Mouse (Mus musculus): Measurements from ENCODE around the gene Coq5. TPM values are rescaled to one million over a fixed set of nuclear protein-coding genes. Genes with fewer than 3 reads are reported as not detected.

Gene Coq5
- polyA plus RNA-seq, 1 experiment from 2014 or later, result 39.2 TPM

GRCm38 (mm10) chr5:115312354-115312753, 32.9 kb downstream of the Coq5 start:
- Histone ChIP-seq H3K27me3 (ENCODE audit: insufficient read depth, low read length) (no peaks in the 10 kb centered on the region), H3K9ac (no peak overlapping the region), H3K4me3 (ENCODE audit: low read depth, low read length) (no peak overlapping the region), H3K4me1 (ENCODE audit: insufficient read depth) (peaks cover 14% of the 10 kb centered on the region; the same call in 1 of the 2 replicates), H3K36me3 (ENCODE audit: insufficient read depth) (no peaks in the 10 kb centered on the region), H3K4me2 (no peak overlapping the region; the same call in 1 of the 2 replicates), H3K27ac (ENCODE audit: low read depth) (no peak overlapping the region), H3K9me3 (ENCODE audit: low read depth, low read length) (no peaks in the 10 kb centered on the region)
- ATAC-seq (ENCODE audit: insufficient read depth) (no peak), DNase-seq (no peak)
- no peak for TF ChIP-seq CTCF (IDR thresholded peaks at IDR 0.05; ENCODE audit: low read depth)
- 72% methylated on average over 4 of the region's 4 CpGs for WGBS

- no peaks in the 10 kb centered on the region for H3K36me3 ChIP-seq (ENCODE audit: insufficient read depth)
- H3K9me3 ChIP-seq (ENCODE audit: low read depth, low read length), result no peaks in the 10 kb centered on the region
- 47% methylated on average over 10 of the region's 10 CpGs for WGBS
- H3K4me3 ChIP-seq (ENCODE audit: low read depth, low read length), result no peak overlapping the region
- ATAC-seq (ENCODE audit: insufficient read depth) (0 out of 2 replicates have a peak, but pooled peaks have one; percentile 45), DNase-seq (peak; percentile 71)
- peaks cover 19% of the 10 kb centered on the region for H3K4me1 ChIP-seq (ENCODE audit: insufficient read depth)
- no peak for TF ChIP-seq CTCF (IDR thresholded peaks at IDR 0.05; ENCODE audit: low read depth)
- H3K27ac ChIP-seq (ENCODE audit: low read depth), result 0 out of 2 replicates have a peak overlapping the region, but pooled peaks have one; percentile 6
- H3K4me2 ChIP-seq, result no peak overlapping the region; the same call in 1 of the 2 replicates
- H3K9ac ChIP-seq, result no peak overlapping the region
- no peaks in the 10 kb centered on the region for H3K27me3 ChIP-seq (ENCODE audit: insufficient read depth, low read length)
Measured at GRCm38 (mm10) chr5:115312816-115313667, 33.6 kb downstream of the Coq5 start.

GRCm38 (mm10) chr5:115313668-115313943, 34.1 kb downstream of the Coq5 start:
- no peak for TF ChIP-seq CTCF (IDR thresholded peaks at IDR 0.05; ENCODE audit: low read depth)
- 47% methylated on average over 5 of the region's 5 CpGs for WGBS
- no peak for DNase-seq
- ATAC-seq (ENCODE audit: insufficient read depth), result no peak
- H3K4me3 ChIP-seq (ENCODE audit: low read depth, low read length), result no peak overlapping the region
- H3K9ac ChIP-seq, result no peak overlapping the region
- no peaks in the 10 kb centered on the region for H3K9me3 ChIP-seq (ENCODE audit: low read depth, low read length)
- peaks cover 19% of the 10 kb centered on the region for H3K4me1 ChIP-seq (ENCODE audit: insufficient read depth)
- no peak overlapping the region for H3K4me2 ChIP-seq
- no peaks in the 10 kb centered on the region for H3K36me3 ChIP-seq (ENCODE audit: insufficient read depth)
- H3K27me3 ChIP-seq (ENCODE audit: insufficient read depth, low read length), result no peaks in the 10 kb centered on the region
- H3K27ac ChIP-seq (ENCODE audit: low read depth), result 0 out of 2 replicates have a peak overlapping the region, but pooled peaks have one; percentile 6

- H3K9me3 ChIP-seq (ENCODE audit: low read depth, low read length), result no peaks in the 10 kb centered on the region
- no peak for DNase-seq
- H3K4me2 ChIP-seq, result peak overlapping the region; percentile 10; the same call in 1 of the 2 replicates
- no peaks in the 10 kb centered on the region for H3K36me3 ChIP-seq (ENCODE audit: insufficient read depth)
- H3K4me3 ChIP-seq (ENCODE audit: low read depth, low read length), result no peak overlapping the region
- WGBS, result 10% methylated on average over 14 of the region's 14 CpGs
- H3K27ac ChIP-seq (ENCODE audit: low read depth), result peak overlapping the region; percentile 44; the same call in 1 of the 2 replicates
- H3K27me3 ChIP-seq (ENCODE audit: insufficient read depth, low read length), result no peaks in the 10 kb centered on the region
- no peak for TF ChIP-seq CTCF (IDR thresholded peaks at IDR 0.05; ENCODE audit: low read depth)
- peaks cover 19% of the 10 kb centered on the region for H3K4me1 ChIP-seq (ENCODE audit: insufficient read depth)
- ATAC-seq (ENCODE audit: insufficient read depth), result no peak
- peak overlapping the region; percentile 30 for H3K9ac ChIP-seq
Measured at GRCm38 (mm10) chr5:115316968-115317644, 37.6 kb downstream of the Coq5 start.

GRCm38 (mm10) chr5:115317645-115318328, 38.3 kb downstream of the Coq5 start:
- TF ChIP-seq CTCF (IDR thresholded peaks at IDR 0.05; ENCODE audit: low read depth), result no peak
- 8% methylated on average over 10 of the region's 10 CpGs for WGBS
- DNase-seq (peak; percentile 70), ATAC-seq (ENCODE audit: insufficient read depth) (no peak)
- Histone ChIP-seq H3K9ac (no peak overlapping the region), H3K9me3 (ENCODE audit: low read depth, low read length) (no peaks in the 10 kb centered on the region), H3K27me3 (ENCODE audit: insufficient read depth, low read length) (no peaks in the 10 kb centered on the region), H3K36me3 (ENCODE audit: insufficient read depth) (no peaks in the 10 kb centered on the region), H3K4me2 (peak overlapping the region; percentile 10), H3K4me1 (ENCODE audit: insufficient read depth) (peaks cover 16% of the 10 kb centered on the region), H3K27ac (ENCODE audit: low read depth) (peak overlapping the region; percentile 44; the same call in 1 of the 2 replicates), H3K4me3 (ENCODE audit: low read depth, low read length) (no peak overlapping the region)

GRCm38 (mm10) chr5:115319004-115319940, 39.8 kb downstream of the Coq5 start:
- TF ChIP-seq CTCF (IDR thresholded peaks at IDR 0.05; ENCODE audit: low read depth), result peak; percentile 70
- peak; percentile 93 for DNase-seq
- peak; percentile 95 for ATAC-seq (ENCODE audit: insufficient read depth)

More at GRCm38 (mm10) chr5:115319004-115319940, 39.8 kb downstream of the Coq5 start:
- H3K9me3 ChIP-seq (ENCODE audit: low read depth, low read length), result no peaks in the 10 kb centered on the region
- H3K27ac ChIP-seq (ENCODE audit: low read depth), result peak overlapping the region; percentile 83
- no peaks in the 10 kb centered on the region for H3K27me3 ChIP-seq (ENCODE audit: insufficient read depth, low read length)
- H3K4me1 ChIP-seq (ENCODE audit: insufficient read depth), result peaks cover 13% of the 10 kb centered on the region
- under 1% methylated on average over 22 of the region's 22 CpGs for WGBS
- peak overlapping the region; percentile 79 for H3K4me2 ChIP-seq
- peak overlapping the region; percentile 52 for H3K9ac ChIP-seq
- no peaks in the 10 kb centered on the region for H3K36me3 ChIP-seq (ENCODE audit: insufficient read depth)
- H3K4me3 ChIP-seq (ENCODE audit: low read depth, low read length), result peak overlapping the region; percentile 36
